Mouse (Mus musculus) frontal cortex, postnatal 36 days (tissue): ENCODE measurements around the gene Msl3.
"Not testable (repeated sequence)": the region's sequence is repeated elsewhere in the genome, so short reads cannot be mapped to it uniquely, and the experiment has no call there.

Experiments
- DNase-seq, 2 experiments: peaks; one replicate each; pipeline ENCODE4 v3.0.0; 2022; ENCODE audit warnings: low spot score in 2 of 2

The Msl3 gene

GRCm38 (mm10) chrX:168673525-168674406 lies at the start of gene Msl3:
Msl3 (minus strand) TSS chrX:168673898.
- DNase-seq: peak; percentile 75 to 79

- DNase-seq: peak in 1 of 2 experiments; percentile 6
These were observed 44.3 kb upstream of the Msl3 start for GRCm38 (mm10) chrX:168717969-168718368.

- peak in 1 of 2 experiments; percentile 48 for DNase-seq
These were observed 787 bp upstream of the Msl3 start for GRCm38 (mm10) chrX:168674407-168674962.

- DNase-seq: no peak
These were observed 679 bp downstream of the Msl3 start for GRCm38 (mm10) chrX:168672913-168673524.

- peak; percentile 40 to 67 for DNase-seq
These were observed 1.3 kb downstream of the Msl3 start for GRCm38 (mm10) chrX:168672425-168672824.

GRCm38 (mm10) chrX:168663982-168664689 lies 9.6 kb downstream of the Msl3 start:
- DNase-seq: peak in 1 of 2 experiments; percentile 7

GRCm38 (mm10) chrX:168660236-168660635 lies 13.5 kb downstream of the Msl3 start:
- no peak for DNase-seq

DNA sequence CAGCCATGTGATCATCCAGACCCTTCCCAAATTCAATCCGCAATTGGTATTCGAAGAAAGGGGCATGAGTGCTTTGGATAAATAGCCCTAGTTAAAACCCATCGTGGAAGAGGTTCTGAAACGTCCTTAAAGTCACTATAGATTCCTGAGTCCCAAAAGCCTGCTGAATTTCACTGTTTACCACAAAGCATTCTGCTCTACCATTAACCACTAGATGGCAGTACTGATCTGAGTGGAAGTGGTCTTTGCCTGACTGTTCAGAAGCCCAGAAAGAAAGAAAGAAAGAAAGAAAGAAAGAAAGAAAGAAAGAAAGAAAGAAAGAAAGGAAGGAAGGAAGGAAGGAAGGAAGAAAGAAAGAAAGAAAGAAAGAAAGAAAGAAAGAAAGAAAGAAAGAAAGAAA lies 13.9 kb downstream of the Msl3 start:
- not testable (repeated sequence) for DNase-seq

DNA sequence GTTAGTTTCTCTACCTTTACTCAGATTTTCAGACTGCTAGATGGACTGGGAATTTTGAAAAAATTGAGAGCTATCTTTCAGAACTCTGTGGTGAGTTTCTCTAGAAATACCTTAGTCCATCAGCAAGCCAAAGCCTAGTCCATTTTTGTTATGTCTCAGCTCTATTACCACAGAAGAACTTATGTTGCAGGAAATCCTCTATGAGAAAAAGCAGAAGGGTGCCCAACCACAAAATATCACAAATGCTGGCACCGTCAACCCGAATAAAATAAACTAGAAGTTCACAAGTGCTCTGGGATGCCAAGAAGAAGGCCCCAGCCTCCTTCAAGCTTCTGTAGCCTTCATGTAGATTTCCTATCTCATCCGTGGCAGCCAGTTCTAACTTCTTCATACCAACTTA lies 14.4 kb downstream of the Msl3 start:
- no peak for DNase-seq

GRCm38 (mm10) chrX:168657795-168658194 lies 15.9 kb downstream of the Msl3 start:
- no peak for DNase-seq

DNA sequence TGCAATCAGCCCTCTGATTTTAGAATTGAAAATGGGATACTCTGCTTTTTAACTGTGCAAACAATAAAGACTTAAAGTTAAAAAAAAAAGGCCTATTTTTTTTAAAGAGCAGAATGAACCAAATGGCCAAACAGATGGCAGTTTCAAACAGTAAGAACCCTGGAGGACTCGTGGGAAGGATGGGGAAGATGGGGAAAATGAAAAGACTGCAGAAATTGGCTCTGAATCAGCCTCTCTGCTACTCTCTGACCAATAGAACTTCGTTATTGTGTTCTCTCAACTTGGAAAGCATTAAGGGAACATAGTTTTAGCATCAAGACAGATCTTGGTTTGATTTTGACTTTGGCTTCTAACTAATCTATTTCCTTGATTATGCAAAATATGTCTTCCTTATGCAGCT lies 24.4 kb downstream of the Msl3 start:
- no peak for DNase-seq

- no peak for DNase-seq
These were observed 26.0 kb downstream of the Msl3 start for GRCm38 (mm10) chrX:168647746-168648145.

- DNase-seq: no peak
These were observed 30.2 kb downstream of the Msl3 start for GRCm38 (mm10) chrX:168643451-168643850.

GRCm38 (mm10) chrX:168639556-168640356 lies 33.9 kb downstream of the Msl3 start:
- DNase-seq: peak; percentile 49 to 55
